Mouse (Mus musculus) intestine, postnatal 0 days (tissue): ENCODE measurements at regions not wholly inside any gene's neighbourhood (a gene's known extent, or its start where the extent isn't known, plus 50 kb on each side); places are given as distances from the start of the nearest gene placed in this dataset.

ENCODE experiments used
- ATAC-seq: fragments of 200-750 bp; cut with Nextera tagmentation; 2 replicates; pipeline ENCODE4 v1.8.0; 2017; ENCODE audit warnings: mild to moderate bottlenecking, moderate TSS enrichment, moderate library complexity
- H3K27ac ChIP-seq: fragments of 300-500 bp; sonication (generic); 2 replicates; pipeline ENCODE4 v1.5.1; 2014; ENCODE audit warnings: mild to moderate bottlenecking, low read depth, low read length, moderate library complexity
- H3K27me3 ChIP-seq: fragments of 300-500 bp; sonication (generic); replicated peaks from 2 replicates; pipeline ENCODE4 v1.6.1; 2014; ENCODE audit warnings: low read length, mixed read lengths; ENCODE audit not compliant: control insufficient read depth, insufficient read depth
- H3K36me3 ChIP-seq: fragments of 300-500 bp; sonication (generic); 2 replicates; pipeline ENCODE4 v1.6.1; 2014; ENCODE audit warnings: mild to moderate bottlenecking, moderate library complexity; ENCODE audit not compliant: control insufficient read depth, insufficient read depth
- H3K4me1 ChIP-seq: fragments of 300-500 bp; sonication (generic); replicated peaks from 2 replicates; pipeline ENCODE4 v1.6.1; 2014; ENCODE audit warnings: antibody characterized with exemption, low read length, mixed read lengths; ENCODE audit not compliant: control insufficient read depth, insufficient read depth
- H3K4me2 ChIP-seq: fragments of 300-500 bp; sonication (generic); replicated peaks from 2 replicates; pipeline ENCODE4 v1.6.1; 2014; ENCODE audit warnings: low read depth, mild to moderate bottlenecking, moderate library complexity
- H3K4me3 ChIP-seq: fragments of 300-500 bp; sonication (generic); 2 replicates; pipeline ENCODE4 v1.5.1; 2014; ENCODE audit warnings: low read depth, low read length
- H3K9ac ChIP-seq: fragments of 300-500 bp; sonication (generic); 2 replicates; pipeline ENCODE4 v1.6.1; 2014; ENCODE audit warnings: mild to moderate bottlenecking, low read depth, low read length
- H3K9me3 ChIP-seq: fragments of 300-500 bp; sonication (generic); 2 replicates; pipeline ENCODE4 v1.6.1; 2016; ENCODE audit warnings: mixed run types; ENCODE audit not compliant: control insufficient read depth
- CTCF ChIP-seq: sonication (generic); IDR thresholded peaks from 2 replicates; pipeline ENCODE4 v1.5.1; 2016; ENCODE audit warnings: low read depth, mild to moderate bottlenecking, control low read depth, antibody characterized with exemption, moderate library complexity
- WGBS: fragments of 180-500 bp; shearing (Covaris S2); extraction: QIAGEN DNeasy Blood & Tissue Kit; methylation state at CpG from one replicate; pipeline ENCODE4 v1.1.7; 2014; 5-methylcytosine and 5-hydroxymethylcytosine counted together

DNA sequence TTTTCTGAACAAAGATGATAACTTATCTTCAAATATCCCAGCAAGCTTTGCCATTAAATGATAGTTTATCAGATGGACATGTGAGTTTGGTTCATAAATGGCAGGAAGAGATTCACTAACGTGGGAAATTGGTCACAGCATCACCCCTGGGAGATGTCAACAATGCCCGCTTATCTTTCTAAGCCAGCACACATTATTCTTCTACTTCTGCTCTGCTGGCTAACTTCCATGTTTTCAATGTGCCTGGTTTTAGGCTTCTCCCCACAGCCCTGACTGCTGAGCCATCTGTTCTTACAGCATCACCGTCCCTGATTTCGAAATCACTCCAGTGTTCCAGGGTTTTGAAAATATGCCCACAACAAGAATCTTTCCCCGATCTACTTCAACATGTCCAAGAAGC lies 2175.4 kb downstream of the 9330182O14Rik start:
- no peak overlapping the region for H3K27ac ChIP-seq
- H3K9ac ChIP-seq, result no peak overlapping the region
- no peak for ATAC-seq
- H3K4me1 ChIP-seq, result no peaks in the 10 kb centered on the region
- H3K36me3 ChIP-seq, result no peaks in the 10 kb centered on the region
- H3K4me3 ChIP-seq, result no peak overlapping the region
- H3K27me3 ChIP-seq, result no peaks in the 10 kb centered on the region
- TF ChIP-seq CTCF, result no peak
- H3K9me3 ChIP-seq, result no peaks in the 10 kb centered on the region
- H3K4me2 ChIP-seq, result no peak overlapping the region
- 66% methylated on average over 5 of the region's 5 CpGs for WGBS

DNA sequence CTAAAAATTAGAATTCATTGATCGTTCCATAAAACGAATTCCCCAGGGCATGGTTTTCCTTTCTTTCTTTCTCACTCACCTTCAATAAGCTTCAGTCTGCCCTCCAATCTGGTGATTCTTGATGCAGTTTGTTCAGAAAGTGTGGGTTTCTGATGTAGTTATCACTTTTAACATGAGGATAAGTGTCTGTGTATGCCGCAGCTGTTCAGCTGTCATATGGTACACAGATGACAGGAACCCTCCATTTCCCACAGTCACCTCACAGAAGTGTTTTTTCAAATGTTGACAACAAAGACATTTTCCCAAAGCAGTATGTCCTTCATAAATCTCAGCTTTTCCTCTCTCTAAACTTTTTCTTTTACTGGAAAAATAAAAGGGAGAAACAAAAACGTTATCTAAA lies 2177.0 kb downstream of the 9330182O14Rik start:
- Histone ChIP-seq H3K36me3 (no peaks in the 10 kb centered on the region), H3K4me3 (no peak overlapping the region), H3K4me2 (no peak overlapping the region), H3K4me1 (no peaks in the 10 kb centered on the region), H3K27ac (no peak overlapping the region), H3K9ac (no peak overlapping the region), H3K9me3 (no peaks in the 10 kb centered on the region), H3K27me3 (no peaks in the 10 kb centered on the region)
- ATAC-seq, result no peak
- 70% methylated on average over 4 of the region's 4 CpGs for WGBS
- TF ChIP-seq CTCF, result no peak

DNA sequence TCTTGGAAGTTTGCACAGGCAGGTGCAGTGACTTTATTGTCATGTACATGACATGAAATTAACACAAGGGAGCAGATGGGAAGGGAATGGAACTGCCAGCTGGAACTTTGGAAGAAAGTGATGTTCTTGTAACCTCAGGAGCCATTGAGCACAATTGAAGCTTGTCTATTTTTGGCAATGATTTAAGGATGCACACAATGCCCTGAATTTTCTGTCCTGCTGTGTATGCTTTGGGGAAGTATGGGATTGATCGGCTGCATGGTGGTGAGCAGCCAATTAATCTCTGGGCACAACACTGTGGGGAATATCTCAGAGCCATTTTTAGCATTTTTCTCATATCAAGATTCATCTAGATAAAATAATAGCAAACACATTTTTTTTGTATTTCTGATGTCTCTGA lies 2186.2 kb downstream of the 9330182O14Rik start:
- Histone ChIP-seq H3K27me3 (no peaks in the 10 kb centered on the region), H3K4me2 (no peak overlapping the region), H3K4me3 (no peak overlapping the region), H3K4me1 (no peaks in the 10 kb centered on the region), H3K36me3 (no peaks in the 10 kb centered on the region), H3K9ac (no peak overlapping the region), H3K27ac (no peak overlapping the region), H3K9me3 (no peaks in the 10 kb centered on the region)
- ATAC-seq, result no peak
- no peak for TF ChIP-seq CTCF
- WGBS, result 97% methylated on average over 1 of the region's 1 CpGs

DNA sequence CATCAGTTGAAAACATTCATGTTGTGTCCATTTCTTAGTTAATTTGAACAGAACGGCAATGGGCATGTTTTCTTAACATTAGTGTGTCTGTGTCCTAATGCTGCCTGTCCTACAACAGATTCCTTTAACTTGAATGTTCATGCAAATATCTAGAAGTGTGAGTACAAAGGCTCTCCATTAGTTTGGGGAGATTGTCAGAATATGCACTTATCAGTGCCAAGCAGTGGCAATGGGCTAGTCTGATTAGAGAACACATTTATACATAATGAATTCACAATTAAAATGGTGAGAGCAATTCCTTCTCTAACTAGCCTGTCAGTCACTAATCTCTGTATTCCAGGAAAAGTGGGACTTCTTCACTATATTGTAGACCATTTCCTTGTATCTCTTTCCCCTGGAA lies 2188.8 kb downstream of the 9330182O14Rik start:
- no peak for ATAC-seq
- 95% methylated on average over 1 of the region's 1 CpGs for WGBS
- no peak for TF ChIP-seq CTCF

DNA sequence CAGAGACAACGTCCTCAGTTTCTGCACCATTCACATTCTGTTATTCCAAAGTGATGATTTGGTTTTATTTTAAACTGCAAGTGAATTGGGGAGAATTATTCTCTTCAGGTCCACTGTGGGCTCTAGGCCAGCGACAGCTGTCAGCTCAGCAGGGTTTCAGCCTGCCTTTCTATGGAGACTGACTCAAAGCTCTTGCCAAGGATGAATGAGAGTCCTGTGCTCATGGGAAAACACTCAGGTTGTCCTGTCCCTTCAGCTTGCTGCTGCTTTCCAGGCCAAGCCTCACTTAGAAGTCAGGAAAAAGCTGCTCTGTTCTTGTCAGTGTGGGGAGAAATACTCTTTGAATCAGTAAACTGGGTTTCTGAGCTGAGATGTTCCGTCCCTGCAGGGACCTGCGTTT lies 2191.1 kb downstream of the 9330182O14Rik start:
- Histone ChIP-seq H3K9ac (no peak overlapping the region), H3K27me3 (no peaks in the 10 kb centered on the region), H3K27ac (no peak overlapping the region), H3K4me1 (no peaks in the 10 kb centered on the region), H3K9me3 (no peaks in the 10 kb centered on the region), H3K4me3 (no peak overlapping the region), H3K36me3 (no peaks in the 10 kb centered on the region), H3K4me2 (no peak overlapping the region)
- WGBS, result 59% methylated on average over 4 of the region's 4 CpGs
- ATAC-seq, result no peak
- TF ChIP-seq CTCF, result no peak

More for the DNA sequence above, 2188.8 kb downstream of the 9330182O14Rik start:
- Histone ChIP-seq H3K4me2 (no peak overlapping the region), H3K36me3 (no peaks in the 10 kb centered on the region), H3K27me3 (no peaks in the 10 kb centered on the region), H3K4me1 (no peaks in the 10 kb centered on the region), H3K9me3 (no peaks in the 10 kb centered on the region), H3K4me3 (no peak overlapping the region), H3K27ac (no peak overlapping the region), H3K9ac (no peak overlapping the region)

DNA sequence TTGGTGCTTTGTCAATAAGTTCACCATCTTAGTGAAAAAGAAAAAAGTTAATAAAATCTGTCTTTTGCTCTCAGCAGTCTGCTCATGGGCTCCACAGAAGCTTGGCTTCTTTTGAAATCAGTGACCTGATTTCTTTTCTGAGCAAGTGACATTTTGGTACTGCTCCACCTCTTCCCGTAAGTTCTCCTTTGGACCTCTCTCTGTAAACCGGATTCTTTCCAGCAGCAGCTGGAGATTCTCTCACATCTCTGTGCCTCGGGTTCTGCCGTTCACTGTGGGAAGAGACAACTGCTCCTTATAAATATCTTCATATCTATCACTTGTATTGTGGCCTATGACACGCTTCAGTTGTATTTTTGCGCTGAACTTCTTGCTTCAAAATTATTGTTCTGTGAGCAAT lies 2194.4 kb downstream of the 9330182O14Rik start:
- ATAC-seq, result no peak
- WGBS, result 73% methylated on average over 6 of the region's 6 CpGs
- no peaks in the 10 kb centered on the region for H3K4me1 ChIP-seq

DNA sequence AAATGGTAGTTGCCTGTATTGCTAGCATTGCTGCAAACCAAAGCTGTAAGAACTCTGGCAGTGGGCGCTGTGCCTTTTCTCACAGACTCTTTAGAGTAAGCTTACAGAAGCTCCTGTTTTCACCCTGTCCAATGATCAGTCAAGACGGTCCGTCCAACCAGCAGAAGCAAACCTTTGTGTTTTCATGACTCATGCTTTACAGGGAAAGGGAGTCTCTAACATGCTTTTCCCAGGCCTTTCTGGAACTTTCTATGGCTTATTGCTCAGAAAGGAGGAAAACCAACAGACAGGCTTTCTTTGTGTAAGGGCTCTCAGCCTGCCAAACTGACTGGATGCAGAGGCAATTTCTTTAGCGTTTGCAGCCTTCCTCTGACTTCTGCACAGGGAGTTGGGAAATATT lies 2195.6 kb downstream of the 9330182O14Rik start:
- 57% methylated on average over 4 of the region's 4 CpGs for WGBS
- Histone ChIP-seq H3K4me2 (no peak overlapping the region), H3K9ac (no peak overlapping the region), H3K9me3 (no peaks in the 10 kb centered on the region), H3K4me3 (no peak overlapping the region), H3K27me3 (no peaks in the 10 kb centered on the region), H3K36me3 (no peaks in the 10 kb centered on the region), H3K27ac (no peak overlapping the region), H3K4me1 (no peaks in the 10 kb centered on the region)
- ATAC-seq, result no peak
- TF ChIP-seq CTCF, result no peak

More for the DNA sequence above, 2194.4 kb downstream of the 9330182O14Rik start:
- H3K9me3 ChIP-seq, result no peaks in the 10 kb centered on the region
- no peaks in the 10 kb centered on the region for H3K27me3 ChIP-seq
- no peak overlapping the region for H3K4me3 ChIP-seq
- H3K4me2 ChIP-seq, result no peak overlapping the region
- TF ChIP-seq CTCF, result no peak
- no peak overlapping the region for H3K9ac ChIP-seq
- H3K27ac ChIP-seq, result no peak overlapping the region
- no peaks in the 10 kb centered on the region for H3K36me3 ChIP-seq
